Mouse (Mus musculus) thymus, postnatal 25 days (tissue): ENCODE results near the gene Pvalb.
A peak's percentile ranks its signal among the peaks of the same experiment; 100 is the strongest.

Experiments
- DNase-seq: peaks from one replicate; pipeline ENCODE4 v3.0.0; 2022

Gene Pvalb

DNA sequence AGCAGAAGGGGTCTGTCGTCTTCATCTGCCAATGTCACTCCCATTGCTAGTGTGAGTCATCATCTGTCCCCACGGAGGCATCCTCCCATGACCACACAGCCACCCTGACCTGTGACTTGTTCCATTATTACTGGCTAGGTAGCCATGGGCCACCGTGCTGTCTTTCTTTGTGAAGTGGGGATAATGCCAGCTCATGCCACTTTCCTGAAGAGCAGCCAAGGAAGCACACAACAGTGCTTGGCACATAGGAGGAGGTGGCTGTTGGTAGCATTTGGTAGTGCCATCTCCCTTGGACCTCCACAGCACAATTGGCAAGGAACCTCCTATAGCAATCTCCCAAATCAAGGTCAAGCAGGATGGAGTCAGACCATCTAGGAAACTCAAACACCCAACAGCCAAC is 11.9 kb downstream of the Pvalb start:
- no peak for DNase-seq

DNA sequence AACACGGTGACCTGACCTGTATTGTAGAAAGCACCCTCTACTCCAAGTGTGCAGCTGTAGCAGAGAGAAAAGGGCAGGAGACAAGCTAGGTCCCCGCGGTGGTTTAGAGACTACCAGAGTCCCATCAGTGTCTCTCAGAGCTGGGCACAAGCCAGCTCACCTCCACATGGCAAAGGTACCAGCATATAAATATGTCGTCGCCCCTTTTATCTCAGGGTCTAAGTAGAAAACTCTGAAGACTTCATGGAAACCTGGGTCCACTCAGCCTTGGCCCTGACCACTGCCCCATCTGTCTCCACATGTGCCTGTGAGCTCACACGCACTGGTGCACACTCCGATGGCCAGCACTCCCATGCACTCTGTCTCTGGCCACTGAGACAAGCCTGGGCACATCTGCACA is 16.6 kb downstream of the Pvalb start:
- DNase-seq = no peak

DNA sequence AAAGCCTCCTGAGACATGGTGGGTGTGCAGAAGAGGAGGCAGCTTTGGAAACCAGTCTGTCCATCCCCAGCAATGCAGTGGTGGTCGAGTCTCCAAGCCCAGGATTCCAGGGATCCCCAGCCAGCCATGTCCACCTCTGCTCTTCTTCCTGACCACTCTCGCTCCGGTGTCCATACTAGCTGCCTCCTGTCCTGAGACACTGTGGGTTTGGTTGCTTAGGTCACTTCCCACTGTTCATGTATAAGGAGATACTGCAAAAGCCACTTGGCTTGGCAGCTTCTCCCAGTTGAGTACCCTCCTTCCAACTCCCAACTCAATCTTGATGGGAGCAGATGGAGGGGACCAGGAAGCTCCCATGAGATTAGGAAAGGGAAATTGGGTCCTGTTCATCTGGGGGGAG is 17.7 kb downstream of the Pvalb start:
- DNase-seq = no peak

DNA sequence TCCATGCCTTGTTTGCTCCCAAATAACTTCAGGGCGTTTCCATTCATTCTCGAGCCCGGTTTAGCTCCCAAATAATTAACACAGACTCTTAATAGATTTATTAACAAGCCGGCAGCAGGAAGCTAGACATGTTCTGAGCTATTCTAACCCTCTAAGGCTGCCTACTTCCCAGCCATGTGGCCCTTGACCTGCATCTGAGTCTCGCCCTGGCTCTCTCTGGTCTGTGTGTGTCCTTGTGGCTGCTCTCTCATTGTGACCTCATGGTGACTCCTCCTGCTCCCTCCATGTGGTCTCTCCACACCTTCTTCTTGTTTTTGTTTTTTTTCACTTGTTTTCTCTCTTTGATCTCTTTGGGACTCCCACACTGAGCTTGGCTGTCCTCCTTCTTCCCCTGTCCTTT is 19.3 kb downstream of the Pvalb start:
- DNase-seq = no peak

DNA sequence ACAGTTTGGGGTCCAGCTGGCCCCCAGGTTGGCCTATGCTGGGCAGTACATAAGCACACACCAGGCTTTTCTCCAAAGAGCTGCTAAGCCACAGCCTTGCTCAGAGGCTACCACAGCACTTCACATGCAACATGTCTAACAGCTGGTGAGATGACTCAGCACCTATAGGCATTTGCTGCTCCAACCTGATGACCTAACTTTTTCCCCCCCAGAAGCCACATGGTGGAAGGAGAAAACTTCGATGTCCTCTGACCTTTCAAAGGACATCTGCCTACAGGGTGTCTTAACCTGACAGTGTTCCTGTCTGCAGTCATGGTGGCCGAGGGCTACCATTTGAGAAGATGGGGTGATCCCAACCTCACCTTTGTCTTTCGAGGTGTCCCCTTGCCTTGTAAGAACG is 20.6 kb downstream of the Pvalb start:
- DNase-seq = no peak

DNA sequence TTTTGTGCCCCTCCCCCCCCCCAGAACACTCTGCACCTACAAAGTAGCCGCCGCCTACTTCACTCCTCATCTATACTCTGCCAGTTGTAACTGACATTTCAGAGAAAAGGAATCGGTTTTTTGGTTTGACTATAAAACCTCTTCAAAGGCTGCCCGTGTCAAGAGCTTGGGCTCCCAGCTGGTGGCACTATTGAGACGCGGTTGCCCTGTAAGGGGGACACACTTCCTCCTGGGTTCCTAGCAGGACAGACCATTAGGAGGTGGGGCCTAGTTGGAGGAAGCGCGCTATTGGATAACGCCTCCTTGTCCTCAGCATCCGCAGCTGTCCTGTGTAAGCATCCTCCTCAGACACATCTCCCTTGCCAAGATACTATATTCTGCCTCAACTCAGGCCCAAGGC is 21.3 kb downstream of the Pvalb start:
- peak; percentile 55 for DNase-seq

DNA sequence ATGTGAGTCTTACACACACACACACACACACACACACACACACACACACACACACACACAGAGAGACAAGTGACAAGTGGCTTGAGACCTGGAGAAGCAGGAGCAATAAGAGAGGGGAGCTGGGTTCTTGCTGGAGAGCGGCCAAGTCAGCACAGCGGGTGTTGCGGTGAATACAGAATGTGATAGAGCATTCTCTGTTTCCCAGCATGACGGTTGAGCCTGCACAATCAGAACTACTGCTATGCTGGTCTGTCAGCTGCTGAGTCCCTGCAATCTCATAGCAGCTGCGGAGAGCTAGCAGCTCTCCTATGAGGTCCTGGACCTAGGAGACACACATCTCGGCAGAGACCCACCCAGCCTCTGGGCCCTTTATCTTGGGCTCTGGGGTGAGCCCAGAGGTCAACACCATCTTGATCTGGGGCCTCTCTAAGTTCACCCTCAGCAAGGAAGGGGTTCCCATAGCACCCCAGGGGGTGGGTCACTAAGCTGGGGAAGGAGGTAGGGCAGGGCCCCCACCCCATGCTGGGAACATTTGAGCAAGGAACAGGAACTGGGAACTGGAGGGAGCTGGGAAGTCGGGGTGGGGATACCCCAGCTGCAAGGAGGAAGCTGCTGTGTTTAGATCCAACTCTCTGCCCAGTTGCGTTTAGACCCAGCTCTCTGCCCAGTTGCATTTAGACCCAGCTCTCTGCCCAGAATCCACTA is 24.3 kb downstream of the Pvalb start:
- no peak for DNase-seq

DNA sequence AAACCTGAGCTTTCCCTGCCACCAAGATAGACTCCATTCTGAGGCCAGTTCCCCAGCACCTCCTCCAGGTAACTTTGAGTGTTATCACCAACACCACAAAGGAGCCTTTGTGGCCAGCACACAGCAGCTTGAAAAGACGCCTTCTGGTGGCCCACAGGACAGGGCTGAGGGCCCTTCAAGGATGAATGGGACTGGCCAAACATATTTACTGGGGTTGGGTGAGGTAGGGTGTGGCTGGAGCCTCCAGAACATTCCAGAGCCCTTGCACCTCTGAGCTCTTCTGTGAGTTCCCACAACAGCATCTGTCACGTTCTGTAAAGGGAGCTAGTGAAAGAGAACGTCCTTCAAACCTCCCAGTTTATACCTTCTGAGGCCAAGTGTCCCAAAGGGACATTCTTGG is 26.4 kb downstream of the Pvalb start:
- no peak for DNase-seq

DNA sequence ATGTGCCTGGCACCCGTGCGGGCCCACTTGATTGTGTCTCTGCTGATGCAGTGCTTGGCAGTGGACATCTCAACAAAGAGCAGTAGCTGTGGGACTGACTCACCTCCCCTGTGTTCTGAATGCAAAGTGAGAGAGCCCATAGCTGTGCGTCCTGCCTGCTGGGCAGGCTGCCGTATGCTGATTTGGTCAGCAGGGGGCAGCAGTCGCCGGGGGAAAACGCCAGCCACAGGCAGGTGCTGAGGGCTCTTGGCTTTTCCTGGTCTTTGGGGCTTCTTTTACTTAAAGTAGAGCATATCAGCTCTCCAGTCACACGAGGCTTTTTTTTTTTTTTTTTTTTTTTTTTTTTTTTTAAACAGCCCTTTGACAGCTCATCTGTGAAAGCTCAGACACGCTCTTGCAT is 27.8 kb downstream of the Pvalb start:
- DNase-seq = peak; percentile 86

DNA sequence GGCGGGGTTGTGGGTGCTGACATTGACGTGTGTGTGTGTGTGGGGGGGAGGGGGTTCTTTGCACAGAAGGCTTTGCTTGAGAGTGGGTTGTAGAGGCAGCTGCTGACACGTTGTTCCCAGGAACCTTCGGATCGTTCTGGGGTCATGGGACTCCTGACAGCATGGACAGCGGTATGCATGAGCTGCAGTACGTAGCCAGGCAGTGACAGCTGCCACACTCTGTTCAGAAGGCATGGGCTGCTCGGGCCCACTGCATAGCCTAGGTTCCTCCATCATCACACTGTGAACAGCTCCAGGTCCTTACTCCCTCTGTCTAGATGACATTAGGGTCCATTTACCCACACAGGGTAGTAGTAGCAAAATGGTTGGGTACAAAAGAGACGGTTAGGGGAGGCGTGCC is 28.9 kb downstream of the Pvalb start:
- no peak for DNase-seq

DNA sequence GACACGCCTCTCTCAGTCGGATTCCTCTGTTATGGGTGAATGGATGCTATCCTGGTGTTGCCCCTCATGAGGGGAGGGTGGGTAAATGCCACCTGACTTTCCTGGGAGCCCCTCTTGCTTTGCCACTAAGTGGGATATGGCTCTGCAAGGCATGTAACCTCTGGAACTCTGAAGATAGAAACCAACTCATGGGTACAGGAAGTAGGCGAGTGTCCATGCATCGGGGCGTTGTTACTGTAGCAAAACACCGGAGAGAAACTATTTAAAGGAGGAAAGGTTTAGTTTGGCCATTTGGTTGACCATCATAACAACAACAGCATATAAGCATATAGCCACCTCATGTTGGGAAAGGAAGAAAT is 31.3 kb downstream of the Pvalb start:
- no peak for DNase-seq

DNA sequence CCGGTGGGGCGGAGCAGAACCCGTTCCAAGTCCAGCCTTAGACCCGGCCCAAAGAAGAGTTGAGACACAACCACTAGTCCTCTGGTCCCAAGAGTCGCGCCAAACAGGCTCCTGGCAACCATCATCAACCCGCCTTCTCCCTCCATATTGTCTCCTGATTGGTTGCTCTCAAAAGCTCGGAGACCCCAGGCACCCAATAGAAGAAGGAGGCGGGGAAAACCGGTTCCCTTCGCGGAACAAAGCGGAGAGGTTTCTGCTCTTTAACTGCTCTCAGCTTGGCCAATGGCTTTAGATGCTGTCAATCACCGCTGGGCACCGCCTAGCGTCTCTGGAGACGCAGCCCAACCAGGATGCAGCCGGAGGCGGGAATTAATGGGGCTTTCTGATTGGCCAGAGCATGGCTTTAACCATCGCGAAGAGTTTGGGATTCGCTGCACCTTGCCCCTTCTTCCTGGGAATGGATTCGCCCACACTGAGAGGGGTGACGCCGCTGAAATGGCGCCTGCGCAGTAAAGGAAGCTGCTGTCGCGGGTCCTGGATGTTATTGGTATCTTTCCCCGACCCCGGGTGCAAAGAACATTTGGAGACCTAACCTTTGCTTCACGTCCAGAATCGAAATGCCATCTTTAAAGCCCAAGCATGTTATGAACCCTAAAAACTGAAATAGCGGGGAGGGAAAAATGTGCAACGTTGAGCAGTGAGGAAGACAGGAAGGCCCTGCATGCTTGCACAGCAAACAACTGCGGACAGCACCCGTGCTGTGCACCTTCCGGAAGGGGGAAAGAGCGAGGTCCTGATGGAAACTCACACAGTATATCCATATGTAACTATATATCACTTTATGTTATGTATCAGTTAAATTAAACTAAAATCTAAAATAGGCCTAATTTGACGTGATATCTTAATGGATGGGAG is 32.0 kb downstream of the Pvalb start, which contains the start of gene Ift27:
Gene Ift27 (minus strand): TSS at position 136 of the 915 bp plus-strand sequence.
- peak; percentile 96 for DNase-seq

DNA sequence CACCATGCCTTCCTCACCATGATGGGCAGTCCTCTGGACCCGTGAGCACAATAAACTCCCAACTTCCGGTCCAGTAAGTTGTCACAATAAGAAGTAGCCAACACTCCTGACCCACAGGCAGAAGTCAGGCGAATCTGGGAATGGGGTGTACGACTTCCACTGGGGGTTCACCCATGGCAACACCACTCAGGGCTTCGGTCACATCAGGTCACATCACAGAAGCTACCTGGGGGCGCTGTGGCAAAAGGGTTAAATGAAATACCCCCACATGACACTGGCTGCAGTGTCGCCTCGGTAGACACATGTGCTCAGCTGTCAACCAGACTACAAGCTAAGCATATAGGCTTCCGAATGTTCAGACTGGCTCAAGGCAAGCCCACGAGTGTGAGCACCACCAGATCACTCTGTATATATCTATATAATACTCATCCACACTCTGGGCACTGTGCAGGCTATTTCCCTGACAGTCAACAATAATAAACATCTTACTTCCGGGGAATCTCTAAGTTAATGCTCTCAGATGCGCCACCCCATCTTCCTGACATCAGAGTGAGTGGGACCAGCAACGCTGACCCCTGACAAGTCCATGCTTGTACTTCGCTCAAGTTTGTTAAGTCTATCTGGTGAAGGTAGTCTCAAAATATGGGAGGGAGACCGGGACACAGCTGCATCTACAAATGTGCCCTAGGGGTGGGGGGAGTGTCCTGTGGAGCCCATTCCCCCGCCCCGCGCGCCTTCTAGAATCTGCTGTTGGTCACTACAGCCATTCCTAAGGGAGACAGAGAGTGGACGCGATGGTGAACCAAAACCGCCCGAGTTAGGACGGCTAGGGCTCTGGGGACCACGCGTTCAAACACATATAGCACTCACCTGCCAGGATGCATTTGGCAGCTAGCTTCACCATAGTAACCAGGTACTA is 33.0 kb downstream of the Pvalb start:
- DNase-seq = peak; percentile 12

DNA sequence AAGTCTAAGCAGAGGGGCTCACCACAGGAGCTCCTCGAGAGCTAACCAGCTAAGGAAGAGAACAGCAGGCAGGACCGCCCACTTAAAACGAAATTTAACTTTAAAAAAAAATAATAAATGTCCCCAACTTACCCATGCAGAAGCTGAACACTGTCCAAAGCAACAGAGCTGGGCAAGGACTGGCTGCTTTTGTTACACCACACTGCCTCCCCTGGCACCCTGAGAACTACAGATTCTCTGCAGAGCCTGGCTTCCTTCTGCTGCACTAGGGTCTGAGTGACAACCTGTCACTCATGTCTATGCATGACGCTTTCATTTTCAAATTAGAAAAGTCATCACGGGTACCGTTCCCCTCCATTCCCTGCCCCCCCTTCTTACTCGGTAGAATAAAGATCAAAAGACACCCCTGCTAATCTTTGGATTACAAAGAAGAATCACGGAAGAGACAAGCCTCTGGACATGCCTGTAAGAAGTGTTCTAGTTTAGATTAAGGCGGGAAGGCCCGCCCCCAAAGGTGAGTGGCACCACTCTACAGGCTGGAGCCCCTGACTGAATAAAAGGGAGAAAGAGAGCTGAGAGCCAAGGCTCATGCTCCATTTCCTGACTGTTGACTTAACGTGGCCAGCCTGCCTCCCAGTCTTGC is 33.8 kb downstream of the Pvalb start:
- DNase-seq = peak; percentile 62

DNA sequence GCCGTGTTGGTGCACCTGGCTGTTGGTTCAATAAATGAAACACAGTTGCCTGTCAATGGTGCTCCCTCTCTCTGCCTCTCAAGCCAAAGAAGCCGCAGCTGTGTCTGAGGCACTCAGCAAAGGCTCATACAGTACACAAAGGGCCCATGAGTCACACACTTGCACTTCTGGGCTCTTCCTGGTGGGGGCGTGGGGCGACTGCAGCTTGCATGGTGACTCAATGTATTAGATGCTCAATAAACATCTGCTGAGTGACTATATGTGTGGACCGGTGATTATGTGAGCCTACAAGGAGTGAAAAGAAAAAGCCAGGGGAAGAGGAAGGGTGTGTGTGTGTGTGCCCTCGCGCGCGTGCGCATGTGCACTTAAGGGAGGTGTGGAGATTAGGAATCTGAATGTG is 34.5 kb downstream of the Pvalb start:
- DNase-seq = peak; percentile 33

DNA sequence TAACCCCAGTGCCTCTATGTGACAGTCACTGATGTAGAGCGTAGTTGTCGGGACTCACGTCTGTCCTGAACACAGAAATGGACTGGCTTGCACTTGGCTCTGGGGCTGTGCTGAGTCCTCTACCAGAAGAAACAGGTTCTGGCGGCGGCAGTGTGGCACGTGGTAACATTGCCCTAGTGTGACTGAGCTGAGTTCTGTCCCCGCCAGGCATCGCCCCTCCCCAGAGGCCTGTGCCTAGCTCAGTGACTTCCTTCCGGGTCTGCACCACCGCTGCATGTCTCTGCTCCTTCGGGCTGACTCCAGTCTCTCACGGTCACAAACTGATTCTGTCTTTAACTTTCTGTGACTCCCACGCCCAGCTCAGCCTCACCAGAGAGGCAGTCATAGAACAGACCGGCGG is 35.5 kb downstream of the Pvalb start:
- DNase-seq = peak; percentile 75

DNA sequence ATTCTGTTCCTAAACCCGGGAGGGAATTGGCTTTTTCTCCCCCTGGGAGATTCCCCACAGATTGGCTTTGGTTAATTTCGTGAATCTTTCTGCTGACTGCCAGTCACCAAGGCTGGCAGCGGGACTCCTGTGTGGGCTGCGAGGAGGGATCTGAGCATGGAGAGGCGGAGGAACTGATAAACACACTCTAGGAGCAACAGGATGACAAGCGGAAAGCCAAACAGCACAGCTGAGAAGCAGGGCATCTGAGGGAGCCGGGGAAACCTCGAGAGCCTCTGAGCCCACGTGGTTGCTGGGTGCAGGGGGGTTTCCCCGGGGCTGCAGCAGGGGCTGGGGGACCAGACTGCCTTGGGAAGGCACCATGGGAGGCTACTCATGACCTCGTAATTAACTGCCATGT is 36.6 kb downstream of the Pvalb start:
- no peak for DNase-seq

DNA sequence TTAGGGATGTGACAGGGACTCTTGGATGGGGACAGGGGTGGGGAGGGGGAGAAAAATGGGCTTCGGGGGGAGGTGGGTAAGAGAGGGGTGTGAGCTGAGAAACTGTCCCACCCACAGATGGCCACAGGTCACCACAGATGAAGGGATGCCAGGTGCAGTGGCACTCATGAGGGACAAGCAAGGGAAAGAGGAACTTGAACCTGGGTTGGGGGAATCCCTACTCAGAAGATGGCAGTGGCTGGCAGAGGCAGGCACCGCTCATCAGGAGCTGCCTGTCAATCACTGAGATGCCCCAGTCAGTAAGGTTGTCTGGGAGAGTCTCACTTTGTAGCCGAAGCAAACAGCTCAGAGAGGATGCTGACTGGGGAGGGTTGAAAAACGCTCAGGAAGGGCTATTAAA is 40.9 kb downstream of the Pvalb start:
- no peak for DNase-seq

DNA sequence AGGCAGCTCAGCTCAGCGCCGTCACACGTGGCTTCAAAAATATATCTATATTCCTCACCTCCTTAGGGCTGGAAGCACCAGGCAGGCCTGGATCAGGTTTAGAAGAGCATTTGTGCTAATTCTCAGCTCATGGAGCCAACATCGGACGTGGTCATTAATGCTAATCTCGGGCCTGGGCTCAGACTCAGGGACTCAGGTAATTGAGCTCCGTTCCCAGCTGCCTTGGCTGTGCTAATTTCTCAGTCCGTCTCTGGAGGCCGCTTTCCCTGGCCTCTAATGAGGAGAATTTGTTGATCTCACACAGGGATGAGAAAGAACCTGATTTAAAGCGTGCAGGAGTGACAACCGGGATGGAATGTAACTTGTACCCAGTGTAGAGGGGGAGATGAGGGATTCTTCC is 41.7 kb downstream of the Pvalb start:
- no peak for DNase-seq

DNA sequence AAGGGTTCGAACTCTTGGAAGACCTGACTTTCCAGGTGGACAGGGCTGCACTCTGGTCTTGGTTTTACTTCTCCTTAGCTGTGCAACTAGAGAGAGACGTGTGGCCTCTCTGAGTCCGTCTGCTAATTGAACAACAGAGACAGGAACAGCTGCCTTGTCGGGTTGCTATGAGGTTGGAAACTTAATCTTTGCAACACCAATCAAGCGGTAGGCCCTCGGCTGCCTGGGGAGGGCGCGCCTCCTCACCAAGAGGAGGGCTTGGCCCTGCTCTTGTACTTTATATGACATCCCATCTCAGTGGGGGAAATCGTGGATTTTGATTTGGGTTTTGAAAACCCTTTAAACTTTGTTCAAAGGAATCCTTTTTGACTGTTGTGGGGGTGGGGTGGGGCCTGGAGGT is 44.3 kb downstream of the Pvalb start:
- DNase-seq = no peak

DNA sequence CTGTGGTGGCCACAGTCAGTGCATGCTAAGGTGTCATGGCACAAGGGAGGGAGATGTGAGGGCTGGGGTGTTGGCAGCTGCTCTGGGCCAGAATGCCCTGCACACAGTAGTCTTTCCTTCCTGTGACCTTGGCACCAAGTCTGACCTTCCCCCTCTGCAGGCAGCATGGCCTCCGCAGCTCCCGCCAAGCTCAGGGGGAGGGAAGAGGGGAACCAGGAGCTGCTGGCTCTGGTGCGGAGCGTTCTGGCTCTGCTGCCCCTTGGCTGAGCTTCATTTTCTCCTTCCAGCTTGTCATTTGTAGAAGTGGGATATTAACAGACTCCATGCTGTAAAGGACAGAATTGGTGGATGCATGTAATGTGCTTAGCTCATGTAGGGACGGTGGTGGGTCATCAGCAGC is 47.9 kb downstream of the Pvalb start:
- no peak for DNase-seq

DNA sequence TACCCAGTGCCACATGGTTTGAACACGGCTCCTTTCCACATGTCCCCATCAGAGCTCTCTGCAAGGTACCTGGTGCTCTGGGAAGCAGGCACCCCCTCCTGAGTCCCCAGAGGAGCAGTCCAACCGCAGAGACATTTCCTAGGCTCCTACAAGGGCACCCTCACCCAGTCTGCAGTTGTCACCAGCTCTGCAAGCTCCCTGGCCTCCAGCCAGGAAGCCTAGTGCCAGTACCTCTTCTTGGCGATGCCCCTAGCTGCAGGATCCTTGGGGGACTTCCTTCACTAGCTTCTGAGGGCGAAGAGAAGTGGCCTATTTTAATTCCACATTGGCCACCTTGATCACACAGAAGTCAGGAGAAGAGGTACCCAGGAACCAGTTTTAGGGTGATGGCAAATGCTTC is 48.4 kb downstream of the Pvalb start:
- no peak for DNase-seq

DNA sequence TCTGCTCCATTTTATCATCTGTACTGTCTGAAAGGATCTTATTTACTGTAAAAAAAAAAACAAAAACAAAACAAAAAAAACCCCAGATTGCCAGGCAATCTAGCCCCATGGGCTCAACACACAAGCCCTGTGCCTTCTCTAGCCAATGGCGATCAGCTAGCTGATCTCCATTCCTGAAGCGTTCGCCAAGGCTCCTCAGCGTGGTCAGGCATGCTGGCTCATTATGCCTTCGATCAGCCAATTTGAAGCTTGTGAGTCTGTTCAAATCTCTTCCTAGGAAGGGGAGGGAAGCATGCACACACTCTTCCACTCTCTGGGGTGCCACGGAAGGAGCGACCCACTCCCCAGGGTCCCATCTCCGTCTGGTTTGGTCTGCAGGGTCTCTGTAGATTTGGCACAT is 48.9 kb downstream of the Pvalb start:
- DNase-seq = no peak
